Mouse (Mus musculus): Measurements from ENCODE around the gene Hnf1b. TPM values are rescaled to one million over a fixed set of nuclear protein-coding genes. Genes with fewer than 3 reads are reported as not detected.

Hnf1b gene
- total and polyA plus RNA-seq, 3 experiments = 0.33 TPM; not detected in 2

- Histone ChIP-seq H3K9ac (ENCODE audit: low read depth, low read length) (no peak overlapping the region), H3K36me3 (ENCODE audit: control insufficient read depth, insufficient read depth, low read length) (no peaks in the 10 kb centered on the region), H3K27me3 (ENCODE audit: control insufficient read depth, insufficient read depth, low read length) (no peaks in the 10 kb centered on the region), H3K4me3 (no peak overlapping the region), H3K4me1 (ENCODE audit: control insufficient read depth, insufficient read depth, low read length) (0 out of 2 replicates have a peak, but pooled peaks cover 1% of the 10 kb centered on the region), H3K27ac (no peak overlapping the region), H3K79me2 (replicated peaks; ENCODE audit: control insufficient read depth, insufficient read depth, low read length) (no peaks in the 10 kb centered on the region)
- intact Hi-C loops (cut with DNase I) = no loop called here
- DNase-seq = no peak
- TF ChIP-seq POLR2A (IDR thresholded peaks at IDR 0.05; ENCODE audit: insufficient read depth, low read depth, low read length) = no peak
- no peak for TF ChIP-seq EP300 (IDR thresholded peaks at IDR 0.05; ENCODE audit: insufficient read depth, low read depth, low read length)
- no peak for TF ChIP-seq CTCF (IDR thresholded peaks at IDR 0.05)
- WGBS = 79% methylated on average over 9 of the region's 9 CpGs
These were observed 23.6 kb downstream of the Hnf1b start for GRCm38 (mm10) chr11:83873509-83873908.

GRCm38 (mm10) chr11:83876630-83877029, 26.8 kb downstream of the Hnf1b start:
- no peak overlapping the region for H3K27ac ChIP-seq
- H3K4me3 ChIP-seq = no peak overlapping the region
- no peaks in the 10 kb centered on the region for H3K36me3 ChIP-seq (ENCODE audit: control insufficient read depth, insufficient read depth, low read length)
- H3K4me1 ChIP-seq (ENCODE audit: control insufficient read depth, insufficient read depth, low read length) = 0 out of 2 replicates have a peak, but pooled peaks cover 1% of the 10 kb centered on the region
- H3K9ac ChIP-seq (ENCODE audit: low read depth, low read length) = no peak overlapping the region
- intact Hi-C loops (cut with DNase I) = no loop called here
- no peaks in the 10 kb centered on the region for H3K79me2 ChIP-seq (replicated peaks; ENCODE audit: control insufficient read depth, insufficient read depth, low read length)
- no peaks in the 10 kb centered on the region for H3K27me3 ChIP-seq (ENCODE audit: control insufficient read depth, insufficient read depth, low read length)
- TF ChIP-seq EP300 (IDR thresholded peaks at IDR 0.05; ENCODE audit: insufficient read depth, low read depth, low read length) (no peak), CTCF (IDR thresholded peaks at IDR 0.05) (no peak), POLR2A (IDR thresholded peaks at IDR 0.05; ENCODE audit: insufficient read depth, low read depth, low read length) (no peak)
- DNase-seq = no peak
- 87% methylated on average over 7 of the region's 7 CpGs for WGBS

GRCm38 (mm10) chr11:83877765-83878164, 27.9 kb downstream of the Hnf1b start:
- no peak overlapping the region for H3K9ac ChIP-seq (ENCODE audit: low read depth, low read length)
- H3K4me3 ChIP-seq = no peak overlapping the region
- no peaks in the 10 kb centered on the region for H3K79me2 ChIP-seq (replicated peaks; ENCODE audit: control insufficient read depth, insufficient read depth, low read length)
- no peaks in the 10 kb centered on the region for H3K27me3 ChIP-seq (ENCODE audit: control insufficient read depth, insufficient read depth, low read length)
- 28% methylated on average over 8 of the region's 8 CpGs for WGBS
- 0 out of 2 replicates have a peak, but pooled peaks cover 1% of the 10 kb centered on the region for H3K4me1 ChIP-seq (ENCODE audit: control insufficient read depth, insufficient read depth, low read length)
- peak; percentile 10 to 20 for DNase-seq
- no peaks in the 10 kb centered on the region for H3K36me3 ChIP-seq (ENCODE audit: control insufficient read depth, insufficient read depth, low read length)
- no peak overlapping the region for H3K27ac ChIP-seq
- TF ChIP-seq CTCF (IDR thresholded peaks at IDR 0.05) (no peak), POLR2A (IDR thresholded peaks at IDR 0.05; ENCODE audit: insufficient read depth, low read depth, low read length) (no peak), EP300 (IDR thresholded peaks at IDR 0.05; ENCODE audit: insufficient read depth, low read depth, low read length) (no peak)
- intact Hi-C loops (cut with DNase I) = no loop called here

GRCm38 (mm10) chr11:83878417-83878952, 28.6 kb downstream of the Hnf1b start:
- H3K27ac ChIP-seq = no peak overlapping the region
- TF ChIP-seq POLR2A (IDR thresholded peaks at IDR 0.05; ENCODE audit: insufficient read depth, low read depth, low read length) (no peak), CTCF (IDR thresholded peaks at IDR 0.05) (no peak), EP300 (IDR thresholded peaks at IDR 0.05; ENCODE audit: insufficient read depth, low read depth, low read length) (no peak)
- intact Hi-C loops (cut with DNase I) = no loop called here

GRCm38 (mm10) chr11:83879130-83879529, 29.3 kb downstream of the Hnf1b start:
- H3K4me3 ChIP-seq = no peak overlapping the region
- H3K27me3 ChIP-seq (ENCODE audit: control insufficient read depth, insufficient read depth, low read length) = no peaks in the 10 kb centered on the region
- H3K27ac ChIP-seq = no peak overlapping the region
- TF ChIP-seq EP300 (IDR thresholded peaks at IDR 0.05; ENCODE audit: insufficient read depth, low read depth, low read length) = no peak
- TF ChIP-seq CTCF (IDR thresholded peaks at IDR 0.05) = no peak
- no peak for TF ChIP-seq POLR2A (IDR thresholded peaks at IDR 0.05; ENCODE audit: insufficient read depth, low read depth, low read length)
- H3K36me3 ChIP-seq (ENCODE audit: control insufficient read depth, insufficient read depth, low read length) = no peaks in the 10 kb centered on the region
- no peaks in the 10 kb centered on the region for H3K79me2 ChIP-seq (replicated peaks; ENCODE audit: control insufficient read depth, insufficient read depth, low read length)
- WGBS = 34% methylated on average over 3 of the region's 3 CpGs
- H3K9ac ChIP-seq (ENCODE audit: low read depth, low read length) = no peak overlapping the region
- intact Hi-C loops (cut with DNase I) = no loop called here
- 0 out of 2 replicates have a peak, but pooled peaks cover 1% of the 10 kb centered on the region for H3K4me1 ChIP-seq (ENCODE audit: control insufficient read depth, insufficient read depth, low read length)
- DNase-seq = no peak

More at GRCm38 (mm10) chr11:83878417-83878952, 28.6 kb downstream of the Hnf1b start:
- WGBS = 51% methylated on average over 4 of the region's 4 CpGs
- H3K27me3 ChIP-seq (ENCODE audit: control insufficient read depth, insufficient read depth, low read length) = no peaks in the 10 kb centered on the region
- DNase-seq = no peak
- no peaks in the 10 kb centered on the region for H3K36me3 ChIP-seq (ENCODE audit: control insufficient read depth, insufficient read depth, low read length)
- H3K9ac ChIP-seq (ENCODE audit: low read depth, low read length) = no peak overlapping the region
- H3K79me2 ChIP-seq (replicated peaks; ENCODE audit: control insufficient read depth, insufficient read depth, low read length) = no peaks in the 10 kb centered on the region
- 0 out of 2 replicates have a peak, but pooled peaks cover 1% of the 10 kb centered on the region for H3K4me1 ChIP-seq (ENCODE audit: control insufficient read depth, insufficient read depth, low read length)
- H3K4me3 ChIP-seq = no peak overlapping the region

GRCm38 (mm10) chr11:83881438-83881837, 31.6 kb downstream of the Hnf1b start:
- no peak for TF ChIP-seq POLR2A (IDR thresholded peaks at IDR 0.05; ENCODE audit: insufficient read depth, low read depth, low read length)
- no peak for TF ChIP-seq EP300 (IDR thresholded peaks at IDR 0.05; ENCODE audit: insufficient read depth, low read depth, low read length)
- TF ChIP-seq CTCF (IDR thresholded peaks at IDR 0.05) = no peak
- no peak overlapping the region for H3K27ac ChIP-seq
- no peak overlapping the region for H3K9ac ChIP-seq (ENCODE audit: low read depth, low read length)
- no peaks in the 10 kb centered on the region for H3K36me3 ChIP-seq (ENCODE audit: control insufficient read depth, insufficient read depth, low read length)
- H3K79me2 ChIP-seq (replicated peaks; ENCODE audit: control insufficient read depth, insufficient read depth, low read length) = no peaks in the 10 kb centered on the region
- WGBS = 75% methylated on average over 5 of the region's 5 CpGs
- no peak for DNase-seq
- H3K4me3 ChIP-seq = no peak overlapping the region
- H3K27me3 ChIP-seq (ENCODE audit: control insufficient read depth, insufficient read depth, low read length) = no peaks in the 10 kb centered on the region
- H3K4me1 ChIP-seq (ENCODE audit: control insufficient read depth, insufficient read depth, low read length) = 0 out of 2 replicates have a peak, but pooled peaks cover 1% of the 10 kb centered on the region
- intact Hi-C loops (cut with DNase I) = no loop called here

Data from heart, adult 2 months (tissue).